Mouse (Mus musculus) testis, postnatal 10 days (tissue): ENCODE measurements around the gene Taf13.
"Not testable (repeated sequence)": the region's sequence is repeated elsewhere in the genome, so short reads cannot be mapped to it uniquely, and the experiment has no call there.

ENCODE experiments used
- DNase-seq: peaks from one replicate; pipeline ENCODE4 v3.0.0; 2021; ENCODE audit warnings: low spot score

Taf13 gene

GRCm38 (mm10) chr3:108571443-108572294 is at the start of gene Taf13:
Gene Taf13, plus strand, starts transcription at chr3:108571698.
- peak; percentile 95 for DNase-seq

GRCm38 (mm10) chr3:108523415-108523814 is 48.1 kb upstream of the Taf13 start:
- DNase-seq, result no peak

GRCm38 (mm10) chr3:108528489-108528888 is 43.0 kb upstream of the Taf13 start:
- peak; percentile 42 for DNase-seq

GRCm38 (mm10) chr3:108533114-108533885 is 38.2 kb upstream of the Taf13 start:
- peak; percentile 65 for DNase-seq

GRCm38 (mm10) chr3:108533951-108534350 is 37.5 kb upstream of the Taf13 start, which contains the start of gene 1700013F07Rik:
Gene 1700013F07Rik, plus strand, starts transcription at chr3:108534150.
- no peak for DNase-seq

GRCm38 (mm10) chr3:108535896-108536516 is 35.5 kb upstream of the Taf13 start:
- no peak for DNase-seq

GRCm38 (mm10) chr3:108536517-108537260 is 34.8 kb upstream of the Taf13 start, which contains the start of gene 5330417C22Rik:
Gene 5330417C22Rik, minus strand, starts transcription at chr3:108536536.
- peak; percentile 55 for DNase-seq

GRCm38 (mm10) chr3:108537303-108537702 is 34.2 kb upstream of the Taf13 start:
- peak; percentile 89 for DNase-seq

GRCm38 (mm10) chr3:108542299-108542698 is 29.2 kb upstream of the Taf13 start:
- no peak for DNase-seq

GRCm38 (mm10) chr3:108554111-108554561 is 17.4 kb upstream of the Taf13 start:
- DNase-seq, result no peak

- peak; percentile 92 for DNase-seq
Measured at GRCm38 (mm10) chr3:108554587-108555312, 16.7 kb upstream of the Taf13 start.

- no peak for DNase-seq
Measured at GRCm38 (mm10) chr3:108557888-108558287, 13.6 kb upstream of the Taf13 start.

GRCm38 (mm10) chr3:108562133-108562730 is 9.3 kb upstream of the Taf13 start, which contains the start of gene Tmem167b:
Gene Tmem167b, minus strand, starts transcription at chr3:108562466.
- DNase-seq, result peak; percentile 94

GRCm38 (mm10) chr3:108562777-108563271 is 8.7 kb upstream of the Taf13 start:
- DNase-seq, result no peak

GRCm38 (mm10) chr3:108563309-108563708 is 8.2 kb upstream of the Taf13 start:
- peak; percentile 87 for DNase-seq

GRCm38 (mm10) chr3:108567990-108568877 is 3.3 kb upstream of the Taf13 start:
- no peak for DNase-seq

- DNase-seq, result not testable (repeated sequence)
Measured at GRCm38 (mm10) chr3:108569636-108570035, 1.9 kb upstream of the Taf13 start.

GRCm38 (mm10) chr3:108570813-108571212 is 685 bp upstream of the Taf13 start:
- DNase-seq, result no peak
